Mouse (Mus musculus) urinary bladder, adult 18-20 months (tissue): ENCODE measurements around the gene Cenpu.

Experiments
- DNase-seq, 2 experiments: peaks; one replicate each; pipeline ENCODE4 v3.0.0; 2022; ENCODE audit warnings: low spot score in 2 of 2, mixed read lengths in 2 of 2

Cenpu gene

GRCm38 (mm10) chr8:46551615-46552440 is at the start of gene Cenpu:
TSS of gene Cenpu (plus strand) at chr8:46552028.
- DNase-seq: peak; percentile 99

GRCm38 (mm10) chr8:46502333-46503071 is 49.3 kb upstream of the Cenpu start:
- DNase-seq: no peak

DNA sequence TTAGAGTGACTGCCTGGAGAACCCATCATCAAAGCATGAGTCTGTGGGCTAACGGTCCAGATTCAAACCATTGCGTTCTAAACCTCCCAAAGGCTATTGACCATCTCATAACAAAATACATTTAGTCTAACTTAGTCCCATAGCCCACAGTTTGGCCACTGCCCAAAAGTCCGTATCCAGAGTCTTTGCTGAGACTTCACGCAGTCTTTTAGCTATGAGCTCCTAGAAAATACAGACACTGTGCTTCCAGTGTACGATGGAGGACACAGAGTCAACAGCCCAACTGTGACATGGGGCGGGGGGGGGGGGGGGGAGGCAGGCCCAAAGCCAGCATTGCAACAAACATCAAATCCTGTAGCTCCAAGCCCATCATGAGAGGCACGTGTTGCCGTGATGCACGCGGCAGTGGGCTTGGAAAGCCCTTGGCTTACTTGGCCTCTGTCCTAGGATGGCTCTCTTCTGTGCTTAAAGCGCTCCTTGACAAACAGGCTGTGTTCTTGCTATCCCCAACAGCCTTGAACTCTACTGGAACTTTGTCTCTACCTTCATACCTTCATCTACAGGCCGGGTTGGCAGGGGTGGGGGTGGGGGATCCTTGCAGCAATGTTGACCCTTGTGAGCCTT is 48.6 kb upstream of the Cenpu start:
- no peak for DNase-seq

- no peak for DNase-seq
Measured at GRCm38 (mm10) chr8:46504196-46504595, 47.6 kb upstream of the Cenpu start.

- DNase-seq: no peak
Measured at GRCm38 (mm10) chr8:46508488-46509395, 43.1 kb upstream of the Cenpu start.

- DNase-seq: no peak
Measured at GRCm38 (mm10) chr8:46509474-46509873, 42.4 kb upstream of the Cenpu start.

DNA sequence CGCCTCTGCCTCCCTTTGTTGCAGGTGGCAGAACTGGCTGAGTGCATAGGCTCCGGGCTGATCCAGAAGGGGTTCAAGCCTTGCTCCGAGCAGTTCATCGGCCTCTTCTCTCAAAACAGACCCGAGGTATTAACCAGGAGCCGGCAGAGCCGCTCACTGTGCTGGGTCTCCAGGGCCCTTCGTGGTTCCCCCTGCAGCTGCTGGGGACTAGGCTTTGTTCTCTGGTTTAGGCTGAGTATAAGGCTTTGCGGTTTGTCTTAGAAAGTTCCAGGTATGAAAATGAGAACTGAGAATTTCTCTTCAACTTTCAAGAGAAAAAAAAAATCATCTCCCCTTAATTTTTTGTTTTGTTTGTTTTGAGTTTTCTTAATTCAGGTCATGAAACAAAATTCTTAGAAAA is 40.5 kb upstream of the Cenpu start:
- no peak for DNase-seq

DNA sequence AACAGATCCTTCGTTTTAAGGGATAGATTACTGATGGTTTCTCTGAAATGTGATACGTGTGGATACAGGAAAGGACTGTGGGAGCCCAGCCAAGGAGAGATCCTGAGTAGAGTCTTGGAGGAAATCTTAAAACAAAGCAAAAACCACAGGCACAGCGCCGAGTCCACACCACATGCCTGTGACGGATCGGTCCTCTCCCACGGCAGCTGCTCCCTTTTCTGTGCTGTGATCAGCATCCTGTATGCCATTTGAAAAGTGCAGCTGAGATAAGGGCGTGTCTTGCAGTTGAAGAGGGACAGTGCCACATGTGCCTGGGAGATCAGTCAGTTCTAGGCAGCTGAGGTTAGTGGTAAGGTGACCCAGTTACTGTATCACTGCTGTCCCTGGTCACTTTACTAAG is 39.3 kb upstream of the Cenpu start:
- DNase-seq: no peak

DNA sequence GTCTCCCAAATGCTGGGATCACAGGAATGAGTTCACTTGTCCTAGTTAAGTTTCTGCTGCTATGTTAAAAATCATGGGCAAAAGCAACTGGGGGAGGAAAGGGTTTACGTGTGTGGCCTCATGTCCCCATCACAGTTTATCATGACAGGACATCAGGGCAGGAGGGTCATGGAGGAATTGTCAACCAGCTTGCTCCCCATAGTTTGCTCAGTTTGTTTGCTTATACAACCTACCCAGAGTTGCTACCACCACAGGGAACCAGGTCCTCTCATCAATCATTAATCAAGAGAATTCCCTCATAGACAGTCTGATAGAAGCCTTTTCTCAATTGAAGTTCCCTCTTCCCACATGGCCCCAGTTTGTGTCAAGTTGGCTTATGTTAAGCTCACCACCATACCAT is 37.8 kb upstream of the Cenpu start:
- no peak for DNase-seq

DNA sequence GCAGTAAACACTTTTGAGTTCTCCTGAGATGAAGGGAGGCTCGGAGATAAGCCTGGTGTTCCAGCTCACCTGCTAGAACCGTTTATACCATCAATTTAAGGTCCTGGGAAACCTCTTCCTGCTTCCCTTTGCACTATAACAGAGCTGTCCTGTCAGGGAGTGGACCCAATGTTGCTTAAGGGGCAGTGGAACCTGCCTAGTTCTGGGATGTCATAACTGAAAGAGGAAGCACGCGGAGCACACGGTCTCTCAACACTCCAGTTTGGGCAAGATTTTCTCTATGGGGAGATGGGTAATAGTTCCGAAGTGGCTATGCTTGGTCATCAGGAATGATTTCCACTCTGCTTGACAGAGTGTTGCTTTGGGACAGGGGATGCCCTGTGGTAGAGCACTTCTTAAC is 31.2 kb upstream of the Cenpu start:
- DNase-seq: no peak

DNA sequence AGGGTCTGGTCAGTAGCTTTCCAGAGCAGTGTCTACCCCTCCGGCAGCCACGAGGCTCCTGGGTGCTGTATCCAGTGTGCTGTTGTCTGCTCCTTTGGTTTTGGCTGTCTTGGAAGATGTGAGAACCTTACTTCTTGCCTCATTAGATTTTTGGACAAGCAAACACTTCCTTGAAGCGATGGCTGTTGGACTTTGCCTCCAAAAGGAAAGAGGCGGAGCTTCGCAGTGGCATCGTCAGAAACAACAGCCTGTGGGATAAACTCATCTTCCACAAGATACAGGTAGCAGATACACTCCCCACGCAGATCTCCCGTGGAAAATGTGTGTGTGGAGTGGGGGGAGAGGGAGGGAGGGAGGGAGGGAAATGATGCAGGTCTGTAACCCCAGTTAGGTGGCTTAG is 25.7 kb upstream of the Cenpu start:
- DNase-seq: no peak

DNA sequence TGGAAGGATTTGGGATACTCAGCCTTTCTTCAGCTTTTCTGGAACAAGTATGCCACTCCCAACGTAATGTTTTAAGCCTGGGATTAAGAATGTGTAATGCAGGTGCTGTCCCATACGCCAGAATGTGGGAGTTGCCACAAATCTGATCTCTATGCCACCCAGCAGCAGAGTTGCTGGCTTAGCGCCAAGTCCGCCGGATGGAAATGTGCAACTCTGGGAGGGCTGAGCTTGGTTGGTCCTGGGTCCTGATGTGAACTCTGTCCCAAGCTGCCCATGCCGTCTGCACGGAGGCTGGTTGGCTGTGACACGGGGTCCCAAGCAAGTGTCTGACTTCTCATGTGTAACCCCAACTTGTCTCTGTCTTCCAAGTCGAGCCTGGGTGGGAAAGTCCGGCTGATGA is 25.0 kb upstream of the Cenpu start:
- no peak for DNase-seq

DNA sequence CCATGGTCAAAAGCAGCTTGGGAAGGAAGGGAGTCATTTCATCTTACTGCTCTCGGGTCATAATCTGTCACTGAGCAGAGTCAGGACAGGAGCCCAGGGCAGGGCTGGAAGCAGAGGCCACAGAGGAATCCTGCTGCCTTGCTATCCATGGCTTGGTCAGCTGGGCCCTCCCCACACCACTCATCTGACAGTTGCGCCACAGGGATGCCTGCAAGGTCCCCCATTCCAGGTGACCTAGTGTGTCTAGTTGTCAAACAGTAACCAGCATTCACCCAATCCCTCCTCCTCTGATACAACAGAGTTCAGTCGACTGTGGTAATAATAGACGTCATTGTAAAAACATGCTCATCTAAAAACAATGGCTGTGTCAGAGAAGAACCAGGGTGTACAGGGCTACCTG is 22.3 kb upstream of the Cenpu start:
- no peak for DNase-seq

DNA sequence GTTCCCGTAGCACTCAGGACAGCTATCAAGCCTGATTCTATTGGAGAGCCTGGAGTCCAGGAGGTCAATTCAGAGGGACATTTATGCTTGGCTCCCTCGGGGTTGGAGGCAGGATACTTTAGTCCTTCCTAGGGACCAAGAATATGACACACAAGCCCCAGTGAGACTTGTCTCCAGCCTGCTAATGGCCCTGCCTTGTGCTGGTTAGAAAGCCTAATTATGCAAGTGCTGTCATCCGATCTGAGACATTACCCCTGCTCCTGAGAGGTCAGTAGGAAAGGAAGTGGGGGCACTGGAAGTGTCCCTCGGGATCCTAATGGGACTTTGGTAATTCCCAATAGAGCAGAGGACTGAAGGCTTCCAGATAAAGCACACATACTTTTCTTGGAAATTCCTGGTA is 21.3 kb upstream of the Cenpu start:
- DNase-seq: no peak

- DNase-seq: no peak
Measured at GRCm38 (mm10) chr8:46533926-46534325, 17.9 kb upstream of the Cenpu start.

DNA sequence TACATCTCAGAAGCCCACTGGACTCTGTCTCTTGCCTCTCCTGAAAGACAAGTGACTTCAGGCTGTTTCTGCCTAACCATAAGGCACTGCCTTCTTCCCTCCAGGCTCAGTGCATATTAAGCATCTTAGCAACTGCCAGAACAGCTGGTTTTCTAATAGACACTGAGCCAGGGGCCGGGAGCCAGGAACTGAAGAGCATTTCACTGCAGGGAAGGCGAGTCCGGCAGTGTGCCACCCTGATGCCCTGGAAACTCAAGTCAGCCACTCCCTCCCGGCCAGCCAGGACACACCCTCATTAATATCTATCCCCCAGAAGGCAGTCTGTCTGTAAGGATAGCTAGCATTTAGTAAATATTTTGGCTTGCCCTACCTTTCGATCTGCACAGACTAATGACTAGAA is 12.1 kb upstream of the Cenpu start:
- DNase-seq: no peak

GRCm38 (mm10) chr8:46543191-46543590 is 8.6 kb upstream of the Cenpu start:
- no peak for DNase-seq

- DNase-seq: no peak
Measured at GRCm38 (mm10) chr8:46543662-46544061, 8.2 kb upstream of the Cenpu start.

- DNase-seq: no peak
Measured at GRCm38 (mm10) chr8:46545854-46546253, 6.0 kb upstream of the Cenpu start.

DNA sequence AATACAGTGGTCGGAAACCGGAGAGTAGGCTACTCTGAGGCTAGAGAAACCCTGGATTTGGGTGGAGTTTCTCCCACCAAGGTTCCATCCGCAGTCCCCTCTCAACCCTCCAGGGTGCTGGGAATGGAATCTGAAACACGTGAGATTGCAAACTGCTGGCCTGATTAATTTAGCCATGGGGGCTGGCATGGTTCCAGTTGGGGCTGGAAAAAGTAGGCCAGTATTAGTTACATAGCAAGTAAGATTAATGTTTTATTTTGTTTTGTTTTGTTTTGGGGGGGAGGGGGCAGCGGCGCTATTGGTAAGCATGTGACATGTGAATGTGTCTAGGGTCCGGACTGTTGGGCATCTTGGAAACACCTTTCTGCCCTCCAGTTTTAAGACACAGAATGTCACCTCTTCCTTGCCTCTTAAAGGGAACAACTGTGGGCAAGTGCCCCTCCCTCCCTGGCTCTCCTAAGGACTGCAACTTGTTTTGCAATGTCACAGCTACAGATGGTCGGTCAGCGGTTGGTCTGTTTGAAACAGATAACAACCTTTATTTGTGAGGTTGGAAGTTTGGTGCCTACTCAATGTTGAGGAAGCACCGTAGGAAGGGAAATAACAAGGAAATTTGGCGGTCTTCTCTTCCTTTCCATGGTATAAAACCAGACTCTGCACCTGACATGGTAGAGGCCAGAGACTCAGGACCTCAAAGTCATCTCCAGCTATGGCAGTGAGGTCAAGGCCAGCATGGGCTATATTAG is 5.2 kb upstream of the Cenpu start:
- no peak for DNase-seq

GRCm38 (mm10) chr8:46547245-46547644 is 4.6 kb upstream of the Cenpu start:
- DNase-seq: no peak
